Mouse (Mus musculus) intestine, embryonic 15.5 days (tissue): Measurements from ENCODE around the gene Scamp3. TPM values are rescaled to one million over a fixed set of nuclear protein-coding genes. Genes with fewer than 3 reads are reported as not detected.

Source experiments
- ATAC-seq: fragments of 200-750 bp; cut with Nextera tagmentation; 2 replicates; pipeline ENCODE4 v1.8.0; 2017; ENCODE audit warnings: moderate TSS enrichment, moderate library complexity
- H3K27ac ChIP-seq: fragments of 300-500 bp; sonication (generic); 2 replicates; pipeline ENCODE4 v1.5.1; 2015; ENCODE audit warnings: mild to moderate bottlenecking, inconsistent platforms
- H3K27me3 ChIP-seq: fragments of 300-500 bp; sonication (generic); replicated peaks from 2 replicates; pipeline ENCODE4 v1.6.1; 2015; ENCODE audit warnings: inconsistent platforms
- H3K36me3 ChIP-seq: fragments of 300-500 bp; sonication (generic); 2 replicates; pipeline ENCODE4 v1.6.1; 2015; ENCODE audit warnings: inconsistent platforms
- H3K4me1 ChIP-seq: fragments of 300-500 bp; sonication (generic); replicated peaks from 2 replicates; pipeline ENCODE4 v1.6.1; 2015; ENCODE audit warnings: inconsistent platforms
- H3K4me2 ChIP-seq: fragments of 300-500 bp; sonication (generic); replicated peaks from 2 replicates; pipeline ENCODE4 v1.6.1; 2015; ENCODE audit warnings: mild to moderate bottlenecking, inconsistent platforms
- H3K4me3 ChIP-seq: fragments of 300-500 bp; sonication (generic); replicated peaks from 2 replicates; pipeline ENCODE4 v1.5.1; 2015; ENCODE audit warnings: inconsistent platforms
- H3K9ac ChIP-seq: fragments of 300-500 bp; sonication (generic); 2 replicates; pipeline ENCODE4 v1.6.1; 2015; ENCODE audit warnings: inconsistent platforms
- H3K9me3 ChIP-seq: fragments of 300-500 bp; sonication (generic); 2 replicates; pipeline ENCODE4 v1.6.1; 2016; ENCODE audit warnings: inconsistent platforms
- WGBS: fragments of 180-500 bp; shearing (Covaris S2); methylation state at CpG from one replicate; pipeline ENCODE4 v1.1.7; 2015; 5-methylcytosine and 5-hydroxymethylcytosine counted together
- polyA plus RNA-seq: library from polyadenylated mRNA; unstranded; fragments of >200 nt; fragmentation: Nextera tagmentation; extraction: Ambion mirVana; gene quantifications from 2 replicates; pipeline ENCODE4 v1.2.1, GENCODE M21; 2015

Scamp3 gene
- polyA plus RNA-seq, 1 experiment from 2014 or later, result 115 TPM

DNA sequence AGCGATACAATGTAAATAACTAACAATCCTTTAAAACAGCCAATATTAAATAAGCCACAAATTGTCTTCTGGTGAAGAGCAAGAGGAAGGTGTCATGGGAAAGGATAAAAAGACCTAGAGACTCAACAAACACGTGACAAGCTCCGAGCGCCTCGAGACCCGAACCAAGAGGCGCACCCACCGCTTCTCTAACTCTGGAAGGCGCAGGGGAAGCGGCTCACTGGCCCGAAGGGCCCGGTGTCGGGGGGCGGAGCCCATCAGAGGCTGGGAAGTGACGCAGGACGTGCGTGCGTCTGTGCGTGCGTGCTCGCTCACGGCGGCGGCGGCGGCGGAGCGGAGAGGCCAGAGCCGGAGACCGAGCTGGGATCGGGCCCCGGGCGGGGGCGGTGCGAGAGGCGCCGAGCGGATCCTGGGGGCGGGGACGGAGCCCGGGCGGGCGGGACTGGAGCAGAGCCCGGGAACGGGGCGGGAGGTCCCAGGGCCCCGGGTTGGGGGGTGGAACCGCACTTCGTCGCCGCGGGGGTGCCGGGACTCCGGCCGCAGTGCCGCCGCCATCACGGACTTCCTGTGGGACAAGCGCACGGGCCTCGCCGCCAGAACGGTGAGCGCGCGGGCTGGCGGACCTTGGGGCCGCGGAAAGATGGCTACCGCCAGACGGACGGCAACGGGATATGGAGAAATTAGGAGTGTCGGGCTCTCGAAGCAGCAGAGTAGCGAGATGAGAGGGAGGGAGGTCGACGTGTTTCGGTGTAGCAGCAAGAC lies 12.6 kb upstream of the Scamp3 start, which contains the start of gene Clk2:
TSS of gene Clk2 (plus strand) at position 290 of the 762 bp plus-strand sequence.
- Histone ChIP-seq H3K36me3 (peaks cover 20% of the 10 kb centered on the region), H3K27me3 (no peaks in the 10 kb centered on the region), H3K4me2 (peak within 1 kb of the TSS; percentile 69), H3K9me3 (no peaks in the 10 kb centered on the region), H3K4me3 (peak within 1 kb of the TSS; percentile 91), H3K27ac (peak within 1 kb of the TSS; percentile 97), H3K4me1 (peaks cover 24% of the 10 kb centered on the region), H3K9ac (peak within 1 kb of the TSS; percentile 98)
- peak; percentile 99 for ATAC-seq
- under 1% methylated on average over 74 of the region's 79 CpGs for WGBS

- Histone ChIP-seq H3K36me3 (peaks cover 27% of the 10 kb centered on the region), H3K9ac (peak overlapping the region; percentile 98), H3K27me3 (no peaks in the 10 kb centered on the region), H3K4me3 (peak overlapping the region; percentile 91), H3K9me3 (no peaks in the 10 kb centered on the region), H3K27ac (peak overlapping the region; percentile 97), H3K4me2 (peak overlapping the region; percentile 69), H3K4me1 (peaks cover 17% of the 10 kb centered on the region)
- 14% methylated on average over 12 of the region's 12 CpGs for WGBS
- ATAC-seq, result no peak
Observed at GRCm38 (mm10) chr3:89165268-89165870, 11.9 kb upstream of the Scamp3 start.

DNA sequence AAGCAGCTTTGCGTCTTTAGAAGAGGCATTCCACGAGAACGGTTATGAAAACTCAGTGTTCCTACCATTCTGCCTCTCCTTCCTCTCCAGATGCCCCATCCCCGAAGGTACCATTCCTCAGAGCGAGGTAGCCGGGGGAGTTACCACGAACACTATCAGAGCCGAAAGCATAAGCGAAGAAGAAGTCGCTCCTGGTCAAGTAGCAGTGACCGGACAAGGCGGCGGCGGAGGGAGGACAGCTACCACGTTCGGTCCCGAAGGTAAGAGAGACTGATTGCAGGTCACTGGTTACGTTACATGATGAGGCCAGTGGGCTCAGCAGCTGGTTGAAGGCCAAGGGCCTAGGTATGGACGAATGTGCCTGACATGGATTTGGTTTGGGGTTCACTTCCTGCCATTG lies 10.3 kb upstream of the Scamp3 start:
- ATAC-seq, result no peak
- WGBS, result 94% methylated on average over 19 of the region's 19 CpGs
- H3K36me3 ChIP-seq, result peaks cover 32% of the 10 kb centered on the region

GRCm38 (mm10) chr3:89174844-89175243 lies 2.4 kb upstream of the Scamp3 start:
- peaks cover 48% of the 10 kb centered on the region for H3K36me3 ChIP-seq
- WGBS, result 87% methylated on average over 11 of the region's 11 CpGs
- ATAC-seq, result no peak

More for the DNA sequence above, 10.3 kb upstream of the Scamp3 start:
- Histone ChIP-seq H3K27me3 (no peaks in the 10 kb centered on the region), H3K27ac (no peak overlapping the region), H3K9ac (no peak overlapping the region), H3K9me3 (no peaks in the 10 kb centered on the region), H3K4me1 (peaks cover 16% of the 10 kb centered on the region), H3K4me2 (no peak overlapping the region), H3K4me3 (no peak overlapping the region)

GRCm38 (mm10) chr3:89175544-89175943 lies 1.7 kb upstream of the Scamp3 start:
- Histone ChIP-seq H3K4me2 (no peak overlapping the region), H3K9ac (no peak overlapping the region), H3K27ac (no peak overlapping the region), H3K9me3 (no peaks in the 10 kb centered on the region), H3K4me1 (peaks cover 6% of the 10 kb centered on the region), H3K4me3 (no peak overlapping the region), H3K36me3 (peaks cover 44% of the 10 kb centered on the region), H3K27me3 (no peaks in the 10 kb centered on the region)
- no peak for ATAC-seq
- 89% methylated on average over 10 of the region's 10 CpGs for WGBS

More at GRCm38 (mm10) chr3:89174844-89175243, 2.4 kb upstream of the Scamp3 start:
- Histone ChIP-seq H3K4me2 (no peak overlapping the region), H3K4me1 (peaks cover 6% of the 10 kb centered on the region), H3K27ac (no peak overlapping the region), H3K27me3 (no peaks in the 10 kb centered on the region), H3K9ac (no peak overlapping the region), H3K9me3 (no peaks in the 10 kb centered on the region), H3K4me3 (no peak overlapping the region)

DNA sequence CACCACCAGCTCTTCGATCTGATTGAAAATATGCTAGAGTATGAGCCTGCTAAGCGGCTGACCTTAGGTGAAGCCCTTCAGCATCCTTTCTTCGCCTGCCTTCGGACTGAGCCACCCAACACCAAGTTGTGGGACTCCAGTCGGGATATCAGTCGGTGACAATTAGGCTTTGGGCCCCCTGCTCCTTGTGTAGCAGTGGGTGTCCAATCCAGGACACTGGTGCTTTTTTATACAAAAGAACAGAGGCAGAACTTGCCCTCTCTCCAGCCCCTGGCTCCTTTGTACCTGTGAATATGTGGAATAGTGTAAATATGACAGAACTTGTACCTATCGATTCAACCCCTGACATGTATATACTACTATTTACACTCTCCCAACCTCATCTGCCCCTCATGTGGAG lies 852 bp upstream of the Scamp3 start:
- Histone ChIP-seq H3K9ac (no peak overlapping the region), H3K9me3 (no peaks in the 10 kb centered on the region), H3K4me3 (no peak overlapping the region), H3K36me3 (peaks cover 47% of the 10 kb centered on the region), H3K4me1 (peaks cover 6% of the 10 kb centered on the region), H3K27ac (0 out of 2 replicates have a peak overlapping the region, but pooled peaks have one; percentile 24), H3K4me2 (no peak overlapping the region), H3K27me3 (no peaks in the 10 kb centered on the region)
- peak; percentile 3; the same call in 1 of the 2 replicates for ATAC-seq
- 85% methylated on average over 7 of the region's 7 CpGs for WGBS

GRCm38 (mm10) chr3:89178107-89178385 lies 773 bp downstream of the Scamp3 start:
- peak overlapping the region; percentile 72 for H3K4me3 ChIP-seq
- no peak for ATAC-seq
- WGBS, result 5% methylated on average over 6 of the region's 6 CpGs
- H3K27me3 ChIP-seq, result no peaks in the 10 kb centered on the region
- peaks cover 54% of the 10 kb centered on the region for H3K36me3 ChIP-seq
- peak overlapping the region; percentile 79 for H3K27ac ChIP-seq
- H3K9me3 ChIP-seq, result no peaks in the 10 kb centered on the region
- H3K9ac ChIP-seq, result peak overlapping the region; percentile 82
- H3K4me2 ChIP-seq, result peak overlapping the region; percentile 82
- H3K4me1 ChIP-seq, result peaks cover 12% of the 10 kb centered on the region

GRCm38 (mm10) chr3:89179056-89179455 lies 1.8 kb downstream of the Scamp3 start:
- H3K9me3 ChIP-seq, result no peaks in the 10 kb centered on the region
- H3K36me3 ChIP-seq, result peaks cover 46% of the 10 kb centered on the region
- ATAC-seq, result no peak
- H3K9ac ChIP-seq, result no peak overlapping the region
- no peak overlapping the region for H3K4me3 ChIP-seq
- 87% methylated on average over 11 of the region's 11 CpGs for WGBS
- H3K27me3 ChIP-seq, result no peaks in the 10 kb centered on the region
- H3K4me1 ChIP-seq, result peaks cover 21% of the 10 kb centered on the region
- H3K27ac ChIP-seq, result no peak overlapping the region
- peak overlapping the region; percentile 82 for H3K4me2 ChIP-seq

DNA sequence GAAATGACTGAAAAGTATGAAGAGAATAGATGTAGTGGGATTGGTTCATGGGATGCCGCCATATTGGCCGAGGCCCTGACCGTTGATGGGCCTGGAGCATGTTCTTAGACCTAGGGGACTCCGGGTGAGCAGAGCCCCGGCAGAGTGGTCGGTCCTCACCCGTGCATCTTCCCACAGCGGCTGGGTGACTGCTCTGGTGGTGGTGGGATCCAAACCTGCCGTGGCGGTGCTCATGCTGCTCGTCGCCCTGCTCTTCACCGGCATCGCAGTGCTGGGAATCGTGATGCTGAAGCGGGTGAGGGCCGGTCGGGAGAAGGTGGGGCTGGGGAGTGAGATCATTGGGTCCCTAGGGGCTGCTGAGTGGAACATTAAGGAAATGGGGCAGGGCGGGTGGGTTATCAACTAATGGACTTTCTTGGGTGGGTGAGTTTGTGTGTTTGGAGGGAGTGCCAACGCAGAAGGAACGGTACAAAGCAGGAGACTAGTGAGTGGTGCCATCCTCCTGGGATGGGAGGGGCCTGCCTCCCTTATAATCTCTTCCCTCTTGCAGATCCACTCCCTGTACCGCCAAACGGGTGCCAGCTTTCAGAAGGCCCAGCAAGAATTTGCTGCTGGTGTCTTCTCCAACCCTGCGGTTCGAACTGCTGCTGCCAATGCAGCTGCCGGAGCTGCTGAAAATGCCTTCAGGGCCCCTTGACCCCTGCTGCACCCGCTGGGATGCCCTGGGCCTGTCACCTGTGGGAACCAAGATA lies 4.7 kb downstream of the Scamp3 start:
- H3K4me3 ChIP-seq, result no peak overlapping the region
- 92% methylated on average over 27 of the region's 27 CpGs for WGBS
- H3K9ac ChIP-seq, result no peak overlapping the region
- no peaks in the 10 kb centered on the region for H3K9me3 ChIP-seq
- no peak for ATAC-seq
- H3K27ac ChIP-seq, result 0 out of 2 replicates have a peak overlapping the region, but pooled peaks have one; percentile 32
- H3K4me2 ChIP-seq, result no peak overlapping the region
- peaks cover 37% of the 10 kb centered on the region for H3K4me1 ChIP-seq
- no peaks in the 10 kb centered on the region for H3K27me3 ChIP-seq
- peaks cover 24% of the 10 kb centered on the region for H3K36me3 ChIP-seq

- no peak; the same call in 1 of the 2 replicates for ATAC-seq
- peaks cover 24% of the 10 kb centered on the region for H3K36me3 ChIP-seq
- no peaks in the 10 kb centered on the region for H3K27me3 ChIP-seq
- H3K9ac ChIP-seq, result peak overlapping the region; percentile 82; the same call in 1 of the 2 replicates
- H3K9me3 ChIP-seq, result no peaks in the 10 kb centered on the region
- H3K4me2 ChIP-seq, result peak overlapping the region; percentile 97
- WGBS, result 47% methylated on average over 7 of the region's 7 CpGs
- H3K4me1 ChIP-seq, result peaks cover 37% of the 10 kb centered on the region
- H3K27ac ChIP-seq, result 0 out of 2 replicates have a peak overlapping the region, but pooled peaks have one; percentile 32
- peak overlapping the region; percentile 64 for H3K4me3 ChIP-seq
Observed at GRCm38 (mm10) chr3:89182531-89183057, 5.3 kb downstream of the Scamp3 start.

GRCm38 (mm10) chr3:89183058-89183958 lies 6.0 kb downstream of the Scamp3 start, which contains the start of gene Fam189b:
Fam189b (plus strand) TSS chr3:89183143.
- 5% methylated on average over 38 of the region's 39 CpGs for WGBS
- peak; percentile 95 for ATAC-seq
- Histone ChIP-seq H3K27ac (peak within 1 kb of the TSS; percentile 89), H3K27me3 (no peaks in the 10 kb centered on the region), H3K4me3 (peak within 1 kb of the TSS; percentile 64), H3K36me3 (peaks cover 24% of the 10 kb centered on the region), H3K4me2 (peak within 1 kb of the TSS; percentile 97), H3K4me1 (peaks cover 36% of the 10 kb centered on the region), H3K9me3 (no peaks in the 10 kb centered on the region), H3K9ac (peak within 1 kb of the TSS; percentile 82)
